18 mouse cellular contexts compared by ENCODE assay signal in the genomic region with DNA sequence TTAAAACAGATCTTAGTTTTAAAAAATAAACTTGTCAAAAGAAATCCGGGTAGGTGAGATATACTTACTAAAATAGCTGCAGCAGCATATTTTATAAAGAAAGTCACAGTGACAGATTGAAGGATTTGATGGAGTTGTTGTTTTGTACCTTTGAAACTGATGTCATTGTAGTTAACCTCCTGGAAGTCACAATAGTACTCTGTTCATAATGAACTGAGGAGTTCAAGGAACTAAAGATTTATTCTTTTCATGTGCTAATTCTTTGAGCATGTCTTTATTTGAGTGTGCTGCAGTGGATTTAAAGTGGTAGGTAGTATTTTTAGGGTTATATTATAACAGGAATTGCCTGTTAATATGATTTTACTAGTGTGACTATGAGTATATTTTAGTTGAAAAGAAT.
"Had no signal": no experiment of that assay in that cellular context is flagged by ENCODE, and none has a peak within 500 bp of the region (broad histone marks: within the 10 kb centered on the region; RNA-seq: fewer than 3 reads in every experiment).

No protein-coding gene starts in this region.

- H3K4me3 ChIP-seq: lung, embryonic 15.5 days; megakaryocyte, embryonic 14.5 days; midbrain, embryonic 12.5 days; neural tube, embryonic 12.5 days; stomach, embryonic 15.5 days had no signal

- H3K36me3 ChIP-seq: lung, embryonic 15.5 days; midbrain, embryonic 12.5 days; neural tube, embryonic 12.5 days; stomach, embryonic 15.5 days had no signal

- H3K4me1 ChIP-seq: lung, embryonic 15.5 days; megakaryocyte, embryonic 14.5 days; midbrain, embryonic 12.5 days; neural tube, embryonic 12.5 days; stomach, embryonic 15.5 days had no signal

- H3K27me3 ChIP-seq: lung, embryonic 15.5 days; megakaryocyte, embryonic 14.5 days; neural tube, embryonic 12.5 days; stomach, embryonic 15.5 days had no signal

- H3K9me3 ChIP-seq: lung, embryonic 15.5 days; megakaryocyte, embryonic 14.5 days; midbrain, embryonic 12.5 days; neural tube, embryonic 12.5 days; stomach, embryonic 15.5 days had no signal

- ATAC-seq: liver, postnatal 0 days; lung, postnatal 0 days; midbrain, embryonic 16.5 days had no signal

- DNase-seq: liver, postnatal 0 days; lung, adult 2 months; lung, postnatal 14 days; lung, postnatal 36 days; midbrain, embryonic 14.5 days; right cerebral cortex, postnatal 14 days; thymus, adult 2 months; thymus, postnatal 25 days; thymus, postnatal 4 days had no signal

- H3K9ac ChIP-seq: liver, postnatal 0 days; lung, embryonic 15.5 days; midbrain, embryonic 12.5 days; neural tube, embryonic 12.5 days; stomach, embryonic 15.5 days had no signal

- H3K4me2 ChIP-seq: lung, embryonic 15.5 days; midbrain, embryonic 12.5 days; neural tube, embryonic 12.5 days; stomach, embryonic 15.5 days had no signal

- H3K27ac ChIP-seq: lung, embryonic 15.5 days; macrophage; midbrain, embryonic 12.5 days; neural tube, embryonic 12.5 days; stomach, embryonic 15.5 days; stomach, postnatal 0 days had no signal
